Mouse (Mus musculus) spleen, postnatal 4 days (tissue): ENCODE results near the gene Crabp1.
A peak's percentile ranks its signal among the peaks of the same experiment; 100 is the strongest.

Experiments
- DNase-seq, 2 experiments: peaks; one replicate each; pipeline ENCODE4 v3.0.0; 2022; ENCODE audit warnings: low spot score in 2 of 2

Gene Crabp1

DNA sequence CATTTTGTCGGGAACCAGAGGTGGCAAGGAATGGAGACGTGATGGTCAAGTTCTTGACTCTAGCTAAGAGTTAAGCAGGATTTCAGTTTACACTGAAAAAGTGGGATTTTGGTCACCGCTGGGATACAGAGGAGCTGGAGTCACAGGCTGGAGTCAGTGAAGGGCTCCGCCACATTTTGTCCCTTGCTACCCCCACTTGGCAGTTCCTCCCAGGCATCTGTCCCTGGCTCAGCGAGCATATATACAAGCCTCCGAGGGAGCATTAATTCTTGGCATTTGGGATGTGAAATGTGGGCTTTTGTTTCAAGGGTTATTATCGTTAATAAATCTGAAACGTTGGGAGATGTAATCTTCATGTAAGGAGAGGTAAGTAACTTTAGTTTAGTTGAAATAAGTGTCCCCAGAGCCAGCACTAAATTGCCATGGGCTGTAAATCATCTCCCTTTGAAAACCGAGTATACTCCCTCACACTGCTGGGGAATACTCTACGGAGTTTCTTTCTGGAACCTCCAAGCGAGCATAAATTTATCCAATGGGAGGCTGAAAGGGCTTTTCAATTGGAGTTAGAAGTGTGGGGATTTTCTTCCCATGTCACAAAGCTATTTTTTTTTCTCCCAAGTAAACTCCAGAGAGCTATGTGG, 5.7 kb downstream of the Crabp1 start:
- DNase-seq: no peak

DNA sequence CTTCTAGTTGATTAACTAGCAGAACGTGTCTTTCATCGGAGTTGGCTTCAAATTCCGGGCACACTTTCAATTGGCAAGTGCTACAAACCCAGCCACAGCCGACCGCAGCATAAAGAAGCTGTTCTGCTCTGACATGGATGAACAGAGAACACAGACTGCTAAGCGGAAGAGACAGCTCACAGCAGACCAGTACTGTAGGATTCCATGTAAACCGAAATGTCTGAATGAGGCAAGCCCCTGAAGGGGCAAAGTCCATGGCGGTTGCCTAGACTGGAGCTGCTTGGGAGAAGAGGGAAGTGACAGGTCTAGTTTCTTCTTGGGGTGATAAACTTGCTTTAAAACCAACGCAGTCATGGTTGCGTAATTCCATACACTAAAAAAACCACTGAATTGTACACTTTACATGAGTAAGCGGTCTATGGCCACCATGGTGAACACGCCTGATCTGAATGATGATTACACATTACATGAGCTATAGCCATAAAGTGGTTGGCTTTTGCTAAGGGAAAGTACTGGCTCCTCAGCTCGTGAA, 12.0 kb downstream of the Crabp1 start:
- DNase-seq: no peak

DNA sequence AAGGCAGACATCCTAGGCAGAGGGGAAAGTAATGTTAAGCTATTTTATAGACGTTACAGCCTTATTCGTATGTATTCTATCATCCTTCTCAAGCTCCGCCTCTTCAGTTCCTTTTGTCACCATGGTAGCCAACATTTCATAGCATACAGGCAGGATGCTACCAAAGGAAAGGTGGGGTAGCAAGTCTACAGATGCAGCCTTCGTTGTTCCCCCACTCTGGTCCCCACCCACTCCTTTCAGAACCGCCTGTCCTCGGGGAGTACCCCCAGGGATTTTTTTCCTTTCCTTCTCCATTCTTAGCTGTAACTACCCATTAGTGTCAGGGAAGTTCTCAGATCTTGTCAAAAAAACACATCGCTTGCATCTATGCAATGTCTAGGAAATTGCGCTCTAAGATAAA, 14.7 kb downstream of the Crabp1 start:
- no peak for DNase-seq

DNA sequence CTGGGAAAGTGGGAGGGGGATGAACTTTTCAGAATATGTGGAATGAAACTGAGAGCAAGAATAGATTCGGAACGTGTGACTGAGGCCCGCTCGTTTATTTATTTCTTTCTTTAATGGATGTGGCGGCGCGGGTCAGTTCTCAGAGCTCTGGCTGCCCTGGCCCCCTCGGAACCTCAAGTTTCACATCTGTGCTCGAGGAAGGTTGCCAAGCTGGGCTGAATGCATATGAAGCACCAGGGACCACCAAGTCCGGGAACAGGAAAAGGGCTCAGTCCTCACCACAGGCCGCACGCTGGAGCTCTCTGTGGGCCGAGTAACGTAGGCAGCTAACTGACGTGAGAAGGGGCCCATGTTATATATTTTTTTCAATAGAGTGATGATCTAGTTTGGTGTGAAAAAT, 18.0 kb downstream of the Crabp1 start:
- DNase-seq: no peak

DNA sequence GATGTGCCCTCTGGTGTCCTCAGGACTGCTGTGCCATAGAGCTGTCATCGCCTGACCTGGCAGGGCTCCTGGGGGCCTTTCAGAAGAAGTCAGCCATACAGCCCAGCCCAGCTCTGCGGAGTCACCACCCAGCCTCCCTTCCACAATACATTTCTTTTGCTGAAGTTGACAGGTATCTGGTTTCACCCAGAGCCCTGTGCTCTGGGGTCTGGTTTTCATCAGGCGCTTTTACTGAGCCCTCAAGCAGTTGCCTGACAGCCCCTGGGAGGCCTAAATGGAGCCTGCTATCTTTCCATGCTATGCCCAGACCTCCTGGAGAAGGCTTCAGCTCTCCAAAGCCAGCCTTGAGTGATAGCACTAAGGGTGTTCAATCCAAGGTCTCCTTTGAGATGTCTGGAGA, 19.5 kb downstream of the Crabp1 start:
- DNase-seq: no peak

DNA sequence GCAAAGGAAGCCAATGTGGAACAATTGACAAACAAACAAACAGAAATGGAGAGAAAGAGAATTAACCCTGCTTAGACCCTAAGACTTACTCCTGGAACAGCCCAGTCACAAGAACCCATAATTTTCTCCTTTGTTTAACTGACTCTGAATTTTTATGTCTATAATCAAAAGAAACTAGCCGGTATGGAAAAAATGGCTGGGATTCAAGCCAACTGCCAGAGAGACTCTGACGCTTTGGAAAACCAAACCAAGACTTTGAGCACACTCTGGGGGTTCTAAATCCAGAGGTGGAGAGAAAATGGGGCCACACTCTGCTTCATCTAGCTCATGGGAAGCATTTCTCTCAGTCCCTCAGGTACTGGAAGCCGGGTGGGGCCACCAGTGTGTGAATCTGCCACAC, 20.7 kb downstream of the Crabp1 start:
- no peak for DNase-seq

DNA sequence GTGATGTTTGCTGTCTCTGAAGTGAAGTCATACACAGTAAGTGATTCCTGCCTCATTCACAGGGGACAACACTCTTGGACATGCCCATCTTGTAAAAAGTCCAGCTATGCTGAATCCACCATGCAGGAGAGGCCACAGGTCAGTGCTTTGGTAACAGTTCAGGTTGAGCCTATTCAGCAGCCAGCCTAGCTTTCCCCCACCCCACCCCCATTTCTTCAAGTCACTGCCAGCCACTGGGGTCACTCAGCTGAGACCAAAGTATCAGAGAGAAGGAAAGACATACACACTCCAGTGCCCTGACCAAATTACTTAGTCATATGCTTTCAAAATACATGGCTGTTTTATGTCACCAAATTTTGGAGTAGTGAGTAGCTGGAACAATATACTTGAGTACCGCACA, 21.5 kb downstream of the Crabp1 start:
- no peak for DNase-seq

DNA sequence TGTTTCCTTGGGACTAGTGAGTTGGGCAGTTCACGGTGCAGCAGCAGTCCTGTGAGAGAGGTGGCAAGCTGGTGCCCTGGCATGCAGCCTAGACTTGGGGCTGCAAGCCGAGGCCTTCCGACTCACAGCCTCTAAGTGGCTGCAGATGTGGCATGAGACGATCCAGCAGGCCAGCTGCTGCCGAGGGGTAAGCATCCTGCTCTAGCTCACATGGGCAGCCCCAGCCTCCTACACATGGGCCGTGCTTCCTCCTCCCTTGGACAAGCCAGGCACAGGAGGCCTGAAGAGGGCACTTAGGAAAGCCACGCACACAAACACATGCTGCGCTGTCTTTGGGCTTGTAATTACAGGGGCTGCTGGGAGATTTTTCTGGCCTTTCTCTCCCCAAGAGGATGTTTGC, 23.2 kb downstream of the Crabp1 start:
- no peak for DNase-seq

DNA sequence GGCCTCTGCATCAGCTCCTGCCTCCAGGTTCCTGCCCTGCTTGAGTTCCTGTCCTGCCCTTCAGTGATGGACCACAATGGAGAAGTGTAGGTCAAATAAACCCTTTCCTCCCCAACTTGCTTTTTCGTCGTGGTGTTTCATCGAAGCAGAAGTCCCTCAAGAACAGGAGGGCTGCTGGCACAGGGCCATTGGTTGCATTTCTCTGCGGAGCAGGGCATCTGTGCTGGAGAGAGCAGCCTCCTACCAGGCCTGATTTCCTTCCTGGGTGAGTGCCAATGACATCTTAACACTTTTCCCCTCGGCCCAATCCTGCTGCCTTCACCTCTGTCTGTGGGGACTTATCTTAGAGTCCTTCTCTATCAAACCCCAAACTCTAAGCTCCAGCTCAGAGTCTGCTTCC, 25.7 kb downstream of the Crabp1 start:
- no peak for DNase-seq

DNA sequence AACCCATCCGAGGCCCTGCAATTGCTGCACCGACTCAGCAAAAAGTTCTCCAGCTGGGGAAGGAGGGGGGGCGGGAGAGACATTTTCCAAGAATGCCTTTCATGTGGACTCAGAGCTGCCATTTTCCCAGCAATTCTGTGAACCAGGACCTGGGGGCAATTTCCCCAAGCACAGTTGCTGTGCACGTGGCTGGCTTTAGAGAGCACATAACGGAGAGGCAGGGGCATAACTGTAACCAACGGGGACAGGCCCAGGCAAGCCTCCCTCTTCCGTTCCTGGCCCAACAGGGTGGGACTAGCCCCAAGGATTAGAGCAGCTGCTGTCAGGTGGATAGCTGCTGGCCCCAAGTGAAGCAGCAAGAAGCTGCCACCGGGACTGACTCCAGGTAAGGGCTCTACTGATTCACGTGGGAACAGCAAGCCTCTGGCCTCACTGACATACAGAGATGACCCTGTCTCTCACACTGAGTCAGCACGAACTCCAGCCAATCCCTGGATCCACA, 37.0 kb downstream of the Crabp1 start:
- DNase-seq: no peak

DNA sequence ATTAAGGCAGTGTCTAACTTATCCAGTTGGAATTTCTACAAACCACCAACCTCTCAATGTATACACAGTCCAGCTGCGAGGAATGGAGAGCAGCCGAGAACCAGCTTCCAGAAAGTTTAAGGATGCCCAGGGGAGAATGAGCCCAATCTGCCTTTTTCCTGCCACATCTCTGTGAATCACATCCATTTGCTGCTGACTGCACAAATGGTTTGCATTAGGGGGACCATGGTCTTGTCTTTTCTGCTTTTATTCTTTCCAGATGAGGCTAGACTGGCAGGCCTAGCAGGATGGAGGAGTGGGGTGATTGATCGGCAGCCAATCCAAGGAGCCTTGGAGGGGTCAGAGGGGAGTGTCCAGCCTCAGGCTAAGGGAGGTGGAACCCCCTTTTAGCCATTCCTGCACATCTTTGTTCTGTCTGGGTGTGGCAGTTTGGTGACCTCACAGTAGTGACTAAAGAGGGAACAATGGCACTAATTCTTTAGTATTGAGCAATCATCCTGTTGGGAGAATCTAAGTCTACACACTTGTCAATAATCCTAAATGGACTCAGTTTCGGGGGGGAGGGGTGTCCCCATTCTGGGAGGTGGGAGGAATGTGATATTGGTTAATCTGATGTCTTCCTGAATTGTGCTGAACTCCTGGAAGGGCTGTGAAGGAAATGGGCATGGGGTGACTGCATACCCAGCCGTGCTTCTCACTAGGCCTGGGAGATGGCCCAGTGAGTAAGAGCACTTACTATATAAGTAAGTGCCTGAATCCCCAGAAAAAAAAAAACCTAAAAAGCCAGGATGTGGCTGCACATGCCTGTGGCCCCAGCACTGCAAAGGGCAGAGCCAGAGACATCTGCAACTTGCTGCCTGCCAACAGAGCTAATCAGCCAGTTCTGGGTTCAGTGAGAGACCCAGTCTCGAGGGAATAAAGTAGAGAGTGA, 38.5 kb downstream of the Crabp1 start:
- DNase-seq: no peak

DNA sequence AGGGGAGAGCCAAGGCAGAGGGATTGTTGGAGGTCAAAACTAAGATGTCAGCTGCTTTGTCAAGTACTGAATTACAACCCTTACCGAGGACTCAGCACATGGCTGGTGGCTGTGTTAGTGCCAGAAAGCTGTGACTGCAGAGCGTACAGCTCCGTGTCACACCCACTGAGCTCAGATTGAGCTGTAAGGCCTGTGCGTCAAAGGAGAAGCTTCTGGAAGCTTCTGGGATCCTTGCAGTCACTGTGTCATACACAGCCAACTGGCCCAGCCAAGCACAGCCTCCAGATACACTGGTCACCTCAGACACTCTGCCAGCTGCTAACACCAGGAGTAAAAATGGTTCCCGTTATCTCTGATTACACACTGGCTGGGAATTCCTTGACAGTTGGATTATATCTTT, 39.8 kb downstream of the Crabp1 start:
- DNase-seq: no peak

DNA sequence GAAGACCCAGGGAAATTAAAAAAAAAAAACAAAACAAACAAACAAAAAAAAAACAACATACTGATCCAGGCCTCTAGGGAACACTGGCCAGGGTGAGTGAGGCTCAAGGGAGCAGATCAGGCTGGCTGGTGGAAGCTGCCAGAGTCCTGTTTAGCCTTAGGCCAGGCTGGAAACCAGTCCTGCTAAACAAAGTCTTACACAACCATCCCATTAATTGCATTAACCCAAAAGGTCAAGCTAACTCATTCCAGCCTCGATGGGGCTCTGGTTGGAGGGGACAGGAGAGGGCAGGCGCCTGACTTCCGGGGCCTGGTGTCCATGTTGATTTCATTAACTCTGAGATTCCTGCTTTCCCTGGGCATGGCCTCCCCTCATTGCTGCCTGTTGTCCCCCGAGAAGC, 43.2 kb downstream of the Crabp1 start:
- DNase-seq: no peak

DNA sequence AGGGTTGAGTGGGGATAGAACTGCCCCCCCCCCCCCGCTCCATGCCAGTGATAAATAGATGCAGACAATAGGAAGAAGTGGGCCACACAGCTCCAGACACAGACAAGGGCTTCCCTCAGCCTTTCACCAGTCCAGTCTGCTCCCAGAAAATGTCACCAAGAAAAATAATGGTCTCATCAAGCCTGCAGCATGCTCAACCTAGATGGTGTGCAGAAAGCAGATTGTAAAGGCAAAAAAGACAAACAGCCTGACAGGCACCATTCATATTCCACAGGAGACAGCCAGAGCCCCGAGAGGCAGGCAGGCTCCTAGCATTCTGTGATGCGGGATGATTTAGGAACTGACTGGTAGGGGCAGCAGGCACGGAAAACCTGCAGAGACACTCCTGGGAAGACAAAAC, 45.4 kb downstream of the Crabp1 start:
- no peak for DNase-seq

DNA sequence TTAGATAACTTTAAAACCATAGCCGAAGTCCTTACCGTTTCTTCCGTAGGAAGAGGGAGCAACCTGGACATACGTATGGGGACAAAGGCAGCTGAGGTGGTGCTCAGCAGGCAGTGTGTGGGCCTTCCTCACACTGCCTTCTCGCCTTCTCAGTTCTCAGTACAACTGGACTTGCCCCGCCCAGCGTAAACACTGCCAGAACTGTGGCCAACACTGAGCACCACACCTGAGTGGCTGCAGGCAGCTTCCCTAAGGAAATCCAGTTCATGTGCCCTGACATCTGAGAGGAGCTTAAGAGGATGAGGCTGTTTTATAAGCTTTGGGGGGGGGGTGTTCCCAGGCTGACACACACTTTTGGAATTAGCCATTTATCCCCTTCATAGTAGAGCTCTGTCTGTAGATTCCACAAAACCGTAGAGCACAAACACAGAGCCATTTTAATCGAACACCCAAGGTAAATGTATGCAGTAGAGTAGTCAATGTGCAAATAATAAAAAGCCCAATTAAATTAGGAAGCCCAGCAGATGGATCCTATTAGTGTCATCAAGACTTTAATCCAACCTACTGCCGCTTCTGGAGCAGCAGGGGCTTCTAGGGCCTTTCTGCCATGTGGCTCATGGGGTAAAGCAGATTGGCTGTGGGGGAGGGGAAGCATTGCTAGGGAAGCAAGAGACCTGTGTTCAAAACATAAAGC, 52.1 kb downstream of the Crabp1 start:
- DNase-seq: peak in 1 of 2 experiments; percentile 52

DNA sequence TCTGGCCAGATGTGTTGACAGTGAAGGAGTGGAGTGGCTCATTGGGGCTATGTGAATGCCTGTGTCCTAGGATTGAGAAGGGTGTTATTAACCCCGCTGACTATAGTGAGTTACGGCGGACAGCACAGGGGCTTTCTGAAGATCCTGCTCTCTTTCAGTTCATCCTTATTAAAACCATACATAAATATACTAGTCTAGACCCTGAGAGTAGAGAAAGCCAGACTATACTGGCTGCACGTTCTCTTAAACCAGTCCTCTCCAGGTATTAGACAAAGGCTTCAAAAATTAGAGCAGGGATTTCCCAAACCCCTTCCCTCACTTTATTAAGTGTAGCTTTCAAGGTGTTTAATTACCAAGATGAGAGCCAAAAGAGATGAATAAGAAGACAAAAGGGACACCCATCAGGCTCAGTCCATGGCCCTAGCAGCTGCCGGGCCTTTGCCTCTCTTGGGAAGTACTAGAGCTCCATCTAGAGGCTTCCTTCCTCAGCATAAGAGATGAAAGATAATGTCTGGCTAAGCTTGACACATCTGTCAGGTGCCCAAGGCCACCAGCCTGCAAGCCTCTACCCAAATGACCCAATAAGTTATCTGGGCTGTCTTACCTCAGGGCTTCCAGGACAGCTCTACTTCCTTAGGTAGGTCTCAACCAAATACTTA, 57.0 kb downstream of the Crabp1 start:
- peak in 1 of 2 experiments; percentile 58 for DNase-seq
